Comparison of ENCODE assay signal across 10 mouse cellular contexts in genomic region chr1:166255091-166255490, GRCm38 (mm10). TPM values are rescaled to one million over a fixed set of nuclear protein-coding genes. Genes with fewer than 3 reads are reported as not detected.
DNase-seq lines count a peak whose midpoint lies in the region; ATAC-seq lines count a peak whose summit lies in the region.
"Had no signal": no experiment of that assay in that cellular context is flagged by ENCODE, and none has a peak within 500 bp of the region (broad histone marks: within the 10 kb centered on the region; RNA-seq: fewer than 3 reads in every experiment).

No protein-coding gene starts in this region.

- no peak for ATAC-seq in heart, embryonic 14.5 days (ENCODE audit: insufficient number of reproducible peaks, insufficient read depth, low FRiP score, low read depth)
- ATAC-seq in forebrain, embryonic 16.5 days = no peak
- no peak for ATAC-seq in midbrain, embryonic 13.5 days
- ATAC-seq in erythroblast, adult 5-6 weeks (replicated peaks; ENCODE audit: low FRiP score, poor library complexity, severe bottlenecking) = no peak

- 35% methylated on average over 8 of the region's 8 CpGs for WGBS in heart, embryonic 14.5 days
- 12% methylated on average over 8 of the region's 8 CpGs for WGBS in forebrain, embryonic 16.5 days
- WGBS in midbrain, embryonic 13.5 days = 6% methylated on average over 8 of the region's 8 CpGs

- no peak overlapping the region for H3K9ac ChIP-seq in heart, embryonic 14.5 days (ENCODE audit: low read length)
- peak overlapping the region; percentile 78 for H3K9ac ChIP-seq in forebrain, embryonic 16.5 days (replicated peaks; ENCODE audit: low read depth, low read length)
- peak overlapping the region; percentile 79 for H3K9ac ChIP-seq in midbrain, embryonic 13.5 days (replicated peaks)

- H3K4me1 ChIP-seq in heart, embryonic 14.5 days (ENCODE audit: control insufficient read depth in 2 of 2, insufficient read depth in 2 of 2, low read length in 2 of 2) = peaks cover 10 to 14% of the 10 kb centered on the region in 2 experiments
- 0 out of 2 replicates have a peak, but pooled peaks cover 3% of the 10 kb centered on the region for H3K4me1 ChIP-seq in brown adipose tissue, adult 24 weeks (ENCODE audit: control insufficient read depth, insufficient read depth, insufficient read length, low read length)
- peaks cover 17% of the 10 kb centered on the region for H3K4me1 ChIP-seq in forebrain, embryonic 16.5 days (replicated peaks; ENCODE audit: control insufficient read depth, insufficient read depth, low read length)
- H3K4me1 ChIP-seq in midbrain, embryonic 13.5 days (replicated peaks) = peaks cover 55% of the 10 kb centered on the region

- no peak for DNase-seq in heart, adult 18-20 months
- DNase-seq in urinary bladder, adult 18-20 months (ENCODE audit: low spot score in 2 of 2) = no peak
- no peak for DNase-seq in B cell, adult 2 months
- DNase-seq: liver had no signal

- no peaks in the 10 kb centered on the region for H3K9me3 ChIP-seq in heart, embryonic 14.5 days (ENCODE audit: control insufficient read depth, low read length)
- no peaks in the 10 kb centered on the region for H3K9me3 ChIP-seq in forebrain, embryonic 16.5 days (ENCODE audit: control insufficient read depth, low read length)
- no peaks in the 10 kb centered on the region for H3K9me3 ChIP-seq in midbrain, embryonic 13.5 days

- H3K27ac ChIP-seq in heart, embryonic 14.5 days (replicated peaks in 1 of 2; ENCODE audit: control insufficient read depth in 1 of 2, insufficient read depth in 1 of 2, low read depth in 2 of 2, low read length in 2 of 2) = no peak overlapping the region
- no peak overlapping the region for H3K27ac ChIP-seq in brown adipose tissue, adult 24 weeks (replicated peaks; ENCODE audit: low read depth, low read length)
- no peak overlapping the region for H3K27ac ChIP-seq in forebrain, embryonic 16.5 days (ENCODE audit: low read length)
- peak overlapping the region; percentile 74 for H3K27ac ChIP-seq in midbrain, embryonic 13.5 days

- H3K4me3 ChIP-seq in heart, embryonic 14.5 days (ENCODE audit: control insufficient read depth in 1 of 2, insufficient read depth in 1 of 2, low read depth in 1 of 2, low read length in 2 of 2) = no peak overlapping the region; a peak in 1 of 4 replicates
- H3K4me3 ChIP-seq in brown adipose tissue, adult 24 weeks (ENCODE audit: insufficient read depth, low read depth, low read length) = peak overlapping the region; percentile 53; the same call in 1 of the 2 replicates
- peak overlapping the region; percentile 68 for H3K4me3 ChIP-seq in forebrain, embryonic 16.5 days (replicated peaks; ENCODE audit: low read length)
- H3K4me3 ChIP-seq in midbrain, embryonic 13.5 days (replicated peaks) = peak overlapping the region; percentile 62

- H3K4me2 ChIP-seq in heart, embryonic 14.5 days (ENCODE audit: low read length) = peak overlapping the region; percentile 92
- peak overlapping the region; percentile 82 for H3K4me2 ChIP-seq in forebrain, embryonic 16.5 days (ENCODE audit: low read length)
- peak overlapping the region; percentile 81 for H3K4me2 ChIP-seq in midbrain, embryonic 13.5 days (replicated peaks)

- peaks cover 56% of the 10 kb centered on the region for H3K27me3 ChIP-seq in heart, embryonic 14.5 days (ENCODE audit: control insufficient read depth, insufficient read depth, low read length)
- no peaks in the 10 kb centered on the region for H3K27me3 ChIP-seq in forebrain, embryonic 16.5 days (replicated peaks; ENCODE audit: control insufficient read depth, insufficient read depth, low read length)
- H3K27me3 ChIP-seq in midbrain, embryonic 13.5 days = peaks cover 12% of the 10 kb centered on the region; the same call in 1 of the 2 replicates

- H3K36me3 ChIP-seq in heart, embryonic 14.5 days (ENCODE audit: control insufficient read depth, insufficient read depth, low read length) = no peaks in the 10 kb centered on the region
- H3K36me3 ChIP-seq in forebrain, embryonic 16.5 days (ENCODE audit: control insufficient read depth, insufficient read depth) = no peaks in the 10 kb centered on the region
- no peaks in the 10 kb centered on the region for H3K36me3 ChIP-seq in midbrain, embryonic 13.5 days

RNA-seq across cellular contexts. Expression of gene Ildr2, which starts 1.2 kb away (rescaled TPM):
- polyA plus RNA-seq in heart, embryonic 14.5 days (2014; fragmentation: Nextera tagmentation; extraction: Ambion mirVana) = 1.5 and 1.7 TPM in 2 replicates
- 1 to 10 TPM; 2.2 to 3.8 TPM for total RNA-seq in heart, adult 18-20 months (2021)
- polyA plus RNA-seq in brown adipose tissue, adult 24 weeks (2012; ENCODE audit: insufficient read depth, insufficient read length, missing spikeins) = 0.54 and 2.0 TPM in 2 replicates
- polyA plus RNA-seq in forebrain, embryonic 16.5 days (2015; fragmentation: Nextera tagmentation; extraction: Ambion mirVana) = 2.9 and 3.2 TPM in 2 replicates
- polyA plus RNA-seq in midbrain, embryonic 13.5 days (2015; fragmentation: Nextera tagmentation; extraction: Ambion mirVana) = 5.3 and 6.5 TPM in 2 replicates
- total RNA-seq in erythroblast, adult 5-6 weeks (2015; ENCODE audit: low replicate concordance) = not detected in 2 replicates
- not detected in 2 replicates for total RNA-seq in erythroblast, adult 5-6 weeks (2017; ENCODE audit: low replicate concordance)
- total RNA-seq: megakaryocyte progenitor cell, adult 5-6 weeks had no signal

RNA-seq across cellular contexts. Expression of gene Mael, which starts 16.5 kb away (rescaled TPM):
- 0.12 TPM in 1 of 2 replicates, not detected in the other for polyA plus RNA-seq in heart, embryonic 14.5 days (2014; fragmentation: Nextera tagmentation; extraction: Ambion mirVana)
- not detected for total RNA-seq in heart, adult 18-20 months (2021)
- polyA plus RNA-seq in brown adipose tissue, adult 24 weeks (2012; ENCODE audit: insufficient read depth, insufficient read length, missing spikeins) = not detected in 2 replicates
- polyA plus RNA-seq in forebrain, embryonic 16.5 days (2015; fragmentation: Nextera tagmentation; extraction: Ambion mirVana) = not detected in 2 replicates
- polyA plus RNA-seq in midbrain, embryonic 13.5 days (2015; fragmentation: Nextera tagmentation; extraction: Ambion mirVana) = not detected in 2 replicates
- total RNA-seq in erythroblast, adult 5-6 weeks (2015; ENCODE audit: low replicate concordance) = not detected in 2 replicates
- not detected in 2 replicates for total RNA-seq in erythroblast, adult 5-6 weeks (2017; ENCODE audit: low replicate concordance)
- total RNA-seq: megakaryocyte progenitor cell, adult 5-6 weeks had no signal

Comparison
In these comparisons a context has a peak if more than half of its experiments do, and no peak if none do; other contexts are left out.
1. H3K4me3 ChIP-seq: peak in brown adipose tissue, adult 24 weeks (single experiment), forebrain, embryonic 16.5 days (single experiment) and midbrain, embryonic 13.5 days (single experiment); none in heart, embryonic 14.5 days (0 of 2).
2. Peak in every context shown above with its lines, with median percentiles within 50 percentile points of each other: H3K4me2 ChIP-seq.